Mouse (Mus musculus) spleen, adult 2 months (tissue): ENCODE data around the gene Acad12.

Experiments
- CTCF ChIP-seq: fragments of 200-500 bp; IDR thresholded peaks from 2 replicates; pipeline ENCODE4 v1.5.1; 2011; ENCODE audit warnings: mild to moderate bottlenecking, inconsistent platforms; ENCODE audit not compliant: insufficient read depth, insufficient read length, insufficient replicate concordance; ENCODE audit errors: extremely low read depth
- POLR2A ChIP-seq: fragments of 200-500 bp; IDR thresholded peaks from 2 replicates; pipeline ENCODE4 v1.6.1; 2011; ENCODE audit warnings: low read depth, low read length, inconsistent platforms

GRCm38 (mm10) chr5:121660059-121660896, 41.5 kb upstream of the Acad12 start, which contains the start of the genes Acad10 and Brap:
- TF ChIP-seq CTCF (no peak), POLR2A (peak; percentile 74)
